Mouse (Mus musculus) midbrain, embryonic 11.5 days (tissue): Measurements from ENCODE around the gene Dus2. TPM values are rescaled to one million over a fixed set of nuclear protein-coding genes. Genes with fewer than 3 reads are reported as not detected.

Source experiments
- ATAC-seq: fragments of 200-750 bp; cut with Nextera tagmentation; 2 replicates; pipeline ENCODE4 v1.8.0; 2017; ENCODE audit warnings: moderate TSS enrichment, moderate library complexity; ENCODE audit not compliant: low FRiP score
- DNase-seq: peaks from one replicate; pipeline ENCODE4 v3.0.0; 2015; ENCODE audit warnings: low spot score; ENCODE audit errors: missing footprints
- H3K27ac ChIP-seq: fragments of 300-500 bp; sonication (generic); 2 replicates; pipeline ENCODE4 v1.5.1; 2014; ENCODE audit warnings: low read depth, low read length
- H3K27me3 ChIP-seq: fragments of 300-500 bp; sonication (generic); 2 replicates; pipeline ENCODE4 v1.6.1; 2014; ENCODE audit warnings: mild to moderate bottlenecking, low read length, moderate library complexity, mixed read lengths; ENCODE audit not compliant: control insufficient read depth, insufficient read depth
- H3K36me3 ChIP-seq: fragments of 300-500 bp; sonication (generic); 2 replicates; pipeline ENCODE4 v1.6.1; 2014; ENCODE audit warnings: mild to moderate bottlenecking, low read length, moderate library complexity, mixed read lengths; ENCODE audit not compliant: control insufficient read depth, insufficient read depth
- H3K4me1 ChIP-seq: fragments of 300-500 bp; sonication (generic); 2 replicates; pipeline ENCODE4 v1.6.1; 2014; ENCODE audit warnings: low read length; ENCODE audit not compliant: control insufficient read depth, insufficient read depth
- H3K4me2 ChIP-seq: fragments of 300-500 bp; sonication (generic); 2 replicates; pipeline ENCODE4 v1.6.1; 2014; ENCODE audit warnings: mild to moderate bottlenecking, moderate library complexity
- H3K4me3 ChIP-seq: fragments of 300-500 bp; sonication (generic); 2 replicates; pipeline ENCODE4 v1.5.1; 2014; ENCODE audit warnings: low read depth, low read length
- H3K9ac ChIP-seq: fragments of 300-500 bp; sonication (generic); 2 replicates; pipeline ENCODE4 v1.6.1; 2014; ENCODE audit warnings: low read length
- H3K9me3 ChIP-seq: fragments of 300-500 bp; sonication (generic); 2 replicates; pipeline ENCODE4 v1.6.1; 2016; ENCODE audit warnings: low read length; ENCODE audit not compliant: control insufficient read depth
- WGBS: fragments of 180-500 bp; shearing (Covaris S2); extraction: QIAGEN DNeasy Blood & Tissue Kit; methylation state at CpG from one replicate; pipeline ENCODE4 v1.1.7; 2014; 5-methylcytosine and 5-hydroxymethylcytosine counted together
- polyA plus RNA-seq: library from polyadenylated mRNA; unstranded; fragments of >200 nt; fragmentation: Nextera tagmentation; extraction: Ambion mirVana; gene quantifications from 2 replicates; pipeline ENCODE4 v1.2.1, GENCODE M21; 2014

Gene Dus2
- polyA plus RNA-seq, 1 experiment from 2014 or later, result 14.4 TPM

- no peak for DNase-seq
- ATAC-seq, result no peak
- 72% methylated on average over 14 of the region's 14 CpGs for WGBS
Observed at GRCm38 (mm10) chr8:105961101-105961500, 30.0 kb upstream of the Dus2 start.

GRCm38 (mm10) chr8:105961536-105961935 lies 29.6 kb upstream of the Dus2 start:
- peaks cover 2% of the 10 kb centered on the region for H3K4me1 ChIP-seq
- H3K27me3 ChIP-seq, result peaks cover 15% of the 10 kb centered on the region
- no peak overlapping the region for H3K4me3 ChIP-seq
- H3K4me2 ChIP-seq, result no peak overlapping the region
- ATAC-seq, result no peak
- 88% methylated on average over 10 of the region's 10 CpGs for WGBS
- no peaks in the 10 kb centered on the region for H3K9me3 ChIP-seq
- DNase-seq, result no peak
- no peak overlapping the region for H3K27ac ChIP-seq
- H3K36me3 ChIP-seq, result no peaks in the 10 kb centered on the region
- H3K9ac ChIP-seq, result no peak overlapping the region

More at GRCm38 (mm10) chr8:105961101-105961500, 30.0 kb upstream of the Dus2 start:
- peaks cover 2% of the 10 kb centered on the region for H3K4me1 ChIP-seq
- no peaks in the 10 kb centered on the region for H3K36me3 ChIP-seq
- peaks cover 12% of the 10 kb centered on the region for H3K27me3 ChIP-seq
- H3K4me3 ChIP-seq, result no peak overlapping the region
- no peak overlapping the region for H3K4me2 ChIP-seq
- H3K9me3 ChIP-seq, result no peaks in the 10 kb centered on the region
- H3K9ac ChIP-seq, result no peak overlapping the region
- no peak overlapping the region for H3K27ac ChIP-seq

- 74% methylated on average over 12 of the region's 12 CpGs for WGBS
- Histone ChIP-seq H3K4me1 (peaks cover 6% of the 10 kb centered on the region), H3K9me3 (no peaks in the 10 kb centered on the region), H3K9ac (peak overlapping the region; percentile 66), H3K4me3 (no peak overlapping the region), H3K27ac (no peak overlapping the region), H3K27me3 (peaks cover 20% of the 10 kb centered on the region), H3K4me2 (peak overlapping the region; percentile 74), H3K36me3 (no peaks in the 10 kb centered on the region)
- ATAC-seq (no peak), DNase-seq (no peak)
Observed at GRCm38 (mm10) chr8:105964506-105965265, 26.5 kb upstream of the Dus2 start.

GRCm38 (mm10) chr8:105965266-105965904 lies 25.8 kb upstream of the Dus2 start:
- WGBS, result 3% methylated on average over 39 of the region's 40 CpGs
- H3K4me2 ChIP-seq, result peak overlapping the region; percentile 74
- ATAC-seq (peak; percentile 71), DNase-seq (peak; percentile 91)
- peak overlapping the region; percentile 52 for H3K4me3 ChIP-seq
- H3K9ac ChIP-seq, result peak overlapping the region; percentile 66
- no peaks in the 10 kb centered on the region for H3K9me3 ChIP-seq
- no peaks in the 10 kb centered on the region for H3K36me3 ChIP-seq
- H3K27me3 ChIP-seq, result peaks cover 20% of the 10 kb centered on the region
- H3K27ac ChIP-seq, result no peak overlapping the region
- peaks cover 6% of the 10 kb centered on the region for H3K4me1 ChIP-seq

- no peaks in the 10 kb centered on the region for H3K9me3 ChIP-seq
- DNase-seq (peak; percentile 94), ATAC-seq (peak; percentile 88)
- WGBS, result under 1% methylated on average over 42 of the region's 47 CpGs
- H3K36me3 ChIP-seq, result no peaks in the 10 kb centered on the region
- H3K9ac ChIP-seq, result peak within 1 kb of the TSS; percentile 66
- H3K4me2 ChIP-seq, result peak within 1 kb of the TSS; percentile 74
- peak within 1 kb of the TSS; percentile 52 for H3K4me3 ChIP-seq
- H3K27me3 ChIP-seq, result peaks cover 20% of the 10 kb centered on the region
- H3K4me1 ChIP-seq, result peaks cover 6% of the 10 kb centered on the region
- no peak within 1 kb of the TSS for H3K27ac ChIP-seq
Observed at GRCm38 (mm10) chr8:105965905-105966341, 25.2 kb upstream of the Dus2 start, which contains the start of gene Slc12a4. Slc12a4 (minus strand) TSS chr8:105966097.

GRCm38 (mm10) chr8:105966692-105967311 lies 24.3 kb upstream of the Dus2 start:
- Histone ChIP-seq H3K27ac (no peak overlapping the region), H3K27me3 (peaks cover 20% of the 10 kb centered on the region), H3K4me1 (peaks cover 6% of the 10 kb centered on the region), H3K4me3 (no peak overlapping the region), H3K4me2 (no peak overlapping the region; the same call in 1 of the 2 replicates), H3K9ac (no peak overlapping the region), H3K9me3 (no peaks in the 10 kb centered on the region), H3K36me3 (no peaks in the 10 kb centered on the region)
- DNase-seq, result peak; percentile 93
- WGBS, result 10% methylated on average over 19 of the region's 19 CpGs
- ATAC-seq, result no peak

GRCm38 (mm10) chr8:105969367-105969766 lies 21.8 kb upstream of the Dus2 start:
- H3K27ac ChIP-seq, result no peak overlapping the region
- DNase-seq, result no peak
- no peak overlapping the region for H3K4me3 ChIP-seq
- no peak overlapping the region for H3K4me2 ChIP-seq
- peaks cover 6% of the 10 kb centered on the region for H3K4me1 ChIP-seq
- no peaks in the 10 kb centered on the region for H3K9me3 ChIP-seq
- no peak overlapping the region for H3K9ac ChIP-seq
- WGBS, result 85% methylated on average over 1 of the region's 1 CpGs
- H3K27me3 ChIP-seq, result peaks cover 20% of the 10 kb centered on the region
- H3K36me3 ChIP-seq, result no peaks in the 10 kb centered on the region
- no peak for ATAC-seq

GRCm38 (mm10) chr8:105971019-105971720 lies 20.0 kb upstream of the Dus2 start:
- Histone ChIP-seq H3K9ac (no peak overlapping the region), H3K36me3 (no peaks in the 10 kb centered on the region), H3K4me1 (peaks cover 4% of the 10 kb centered on the region; the same call in 1 of the 2 replicates), H3K4me2 (no peak overlapping the region), H3K27me3 (peaks cover 8% of the 10 kb centered on the region; the same call in 1 of the 2 replicates), H3K4me3 (no peak overlapping the region), H3K9me3 (no peaks in the 10 kb centered on the region), H3K27ac (no peak overlapping the region)
- WGBS, result 83% methylated on average over 8 of the region's 8 CpGs
- ATAC-seq (no peak), DNase-seq (no peak)
